Mouse (Mus musculus) erythroblast, embryonic 14.5 days (primary cell): ENCODE data around the gene Asf1a.

ENCODE experiments used
- GATA1 ChIP-seq: IDR thresholded peaks from 2 replicates; pipeline ENCODE4 v1.6.1; 2012; ENCODE audit warnings: low read length, inconsistent platforms, mixed read lengths
- TAL1 ChIP-seq: IDR thresholded peaks from 3 replicates; pipeline ENCODE4 v1.6.1; 2012; ENCODE audit warnings: low read length, inconsistent platforms, mixed read lengths

DNA sequence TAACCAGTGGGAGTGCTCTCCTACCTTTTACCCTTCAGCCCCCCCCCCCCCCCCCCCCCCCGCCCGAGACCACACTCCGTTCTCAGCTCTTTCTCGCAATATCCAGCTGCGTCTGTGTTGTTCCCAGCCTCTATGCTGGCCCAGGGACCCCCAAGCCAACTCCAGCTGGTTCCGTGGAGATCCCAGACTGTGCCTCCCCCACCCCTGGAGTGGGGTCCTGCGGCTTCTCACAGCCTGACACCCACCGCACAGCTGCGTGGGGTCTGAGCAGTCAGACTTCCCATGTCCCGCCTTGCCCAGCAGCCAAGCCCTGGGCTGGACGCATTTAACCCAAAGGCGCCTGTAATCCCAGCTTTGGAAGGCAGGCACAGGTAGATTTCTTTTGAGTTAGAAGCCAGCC is 15.5 kb upstream of the Asf1a start:
- TF ChIP-seq GATA1 (no peak), TAL1 (no peak)
